Mouse (Mus musculus): ENCODE data around the gene Chn1. TPM values are rescaled to one million over a fixed set of nuclear protein-coding genes. Genes with fewer than 3 reads are reported as not detected.

Gene Chn1
- total and polyA plus RNA-seq, 3 experiments = 5.0 to 14.1 TPM; not detected in 1

DNA sequence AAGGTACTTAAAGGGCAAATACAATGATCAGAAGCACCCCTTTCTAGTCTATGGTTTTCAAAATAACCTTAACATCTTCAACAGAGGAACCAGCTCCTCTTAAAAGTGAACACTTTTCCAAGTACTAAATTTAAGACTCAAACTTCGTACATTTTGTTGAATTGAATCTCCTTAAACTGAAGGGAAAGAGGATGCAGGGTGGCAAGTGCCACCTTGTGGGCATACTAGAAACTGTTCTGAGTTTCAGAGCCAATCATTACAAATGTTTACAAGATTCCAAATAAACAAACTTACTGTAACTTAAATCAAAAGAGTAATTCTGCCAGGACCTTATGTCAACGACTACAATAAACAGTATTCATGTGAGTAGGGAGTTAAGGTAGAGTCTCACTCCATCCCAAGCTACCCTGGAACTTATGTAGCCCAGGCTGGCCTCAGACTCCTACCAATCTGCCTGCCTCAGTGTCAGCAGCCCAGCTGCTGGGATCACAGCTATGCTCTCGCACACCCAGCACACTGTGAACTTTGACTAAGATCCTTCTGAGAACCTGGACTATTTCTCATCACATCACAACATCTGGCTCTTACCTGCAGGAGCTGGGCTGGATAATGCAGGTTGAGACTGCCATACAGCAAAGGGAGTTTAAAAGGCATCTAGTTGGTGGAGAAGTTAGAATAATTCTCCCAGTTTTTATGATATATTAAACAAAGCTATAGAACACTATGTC, 29.3 kb downstream of the Chn1 start:
- peak; percentile 55 for TF ChIP-seq ZC3H11A (IDR thresholded peaks at IDR 0.05; ENCODE audit: low read depth, low read length)
- no peak for TF ChIP-seq CHD1 (IDR thresholded peaks at IDR 0.05; ENCODE audit: low read depth, low read length)
- 0 out of 2 replicates have a peak, but pooled peaks have one; percentile 31 for TF ChIP-seq SIN3A (IDR thresholded peaks at IDR 0.05; ENCODE audit: low read length)
- TF ChIP-seq RAD21 (IDR thresholded peaks at IDR 0.05; ENCODE audit: low read depth, low read length) = peak; percentile 80
- TF ChIP-seq MXI1 (IDR thresholded peaks at IDR 0.05; ENCODE audit: low read depth, low read length) = no peak
- peak; percentile 94 for TF ChIP-seq SMC3 (IDR thresholded peaks at IDR 0.05; ENCODE audit: low read depth, low read length)
- no peak for TF ChIP-seq GABPA (IDR thresholded peaks at IDR 0.05; ENCODE audit: low read depth, low read length)
- TF ChIP-seq MAZ (IDR thresholded peaks at IDR 0.05; ENCODE audit: low read depth, low read length) = no peak
- peak; percentile 41 to 83 (median 42) for TF ChIP-seq CTCF (IDR thresholded peaks at IDR 0.05 in 2 of 3, conservative IDR thresholded peaks at IDR 0.05 in 1 of 3; ENCODE audit: control insufficient read depth in 1 of 3, insufficient read depth in 1 of 3, low read depth in 2 of 3, low read length in 3 of 3, poor library complexity in 1 of 3, severe bottlenecking in 1 of 3)
- no peak for TF ChIP-seq CHD2 (IDR thresholded peaks at IDR 0.05; ENCODE audit: low read length)
- TF ChIP-seq POLR2AphosphoS2 (IDR thresholded peaks at IDR 0.05; ENCODE audit: low read length) = no peak
- Histone ChIP-seq H3K9me3 (replicated peaks; ENCODE audit: insufficient read depth, low read length) (no peaks in the 10 kb centered on the region), H3K27ac (ENCODE audit: control insufficient read depth, low read depth, low read length) (no peak overlapping the region), H3K9ac (ENCODE audit: control insufficient read depth, low read depth, low read length, poor library complexity, severe bottlenecking) (no peak overlapping the region), H3K79me2 (ENCODE audit: control insufficient read depth, insufficient read depth, low read length, poor library complexity) (no peaks in the 10 kb centered on the region), H3K4me3 (ENCODE audit: control insufficient read depth in 1 of 2, insufficient read depth in 1 of 2, low read depth in 2 of 2, low read length in 2 of 2) (no peak overlapping the region), H3K36me3 (ENCODE audit: control insufficient read depth in 1 of 2, insufficient read depth in 2 of 2, low read length in 2 of 2) (peaks cover 0 to under 1% of the 10 kb centered on the region in 2 experiments; a peak in 1 of 4 replicates), H3K27me3 (ENCODE audit: control insufficient read depth in 1 of 2, insufficient read depth in 2 of 2, low read length in 2 of 2) (no peaks in the 10 kb centered on the region), H3K4me1 (ENCODE audit: control insufficient read depth in 1 of 2, insufficient read depth in 2 of 2, low read length in 2 of 2) (peaks cover 0 to under 1% of the 10 kb centered on the region in 2 experiments; a peak in 1 of 4 replicates)
- peak; percentile 49 for DNase-seq (ENCODE audit: low read depth, low spot score)

DNA sequence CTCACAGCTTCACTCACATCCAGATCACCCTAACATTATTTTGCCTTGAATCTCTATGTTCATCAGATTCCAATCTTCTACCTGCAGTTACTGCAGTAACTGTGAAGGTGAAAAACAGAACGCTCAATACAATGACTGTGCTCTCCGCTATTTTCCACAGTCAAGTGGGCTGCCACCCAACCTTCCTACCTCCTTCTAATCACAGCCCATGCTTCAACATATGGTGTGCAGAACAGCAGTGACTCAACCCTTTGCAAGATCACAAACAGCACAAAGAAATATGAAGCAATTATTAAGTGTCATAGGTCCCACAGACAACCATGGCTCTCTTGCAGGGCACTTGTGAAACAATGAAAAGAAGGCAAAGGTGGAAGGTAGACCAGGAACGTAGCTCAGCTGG, 33.9 kb downstream of the Chn1 start:
- Histone ChIP-seq H3K79me2 (ENCODE audit: control insufficient read depth, insufficient read depth, low read length, poor library complexity) (no peaks in the 10 kb centered on the region), H3K27ac (ENCODE audit: control insufficient read depth, low read depth, low read length) (no peak overlapping the region), H3K36me3 (ENCODE audit: control insufficient read depth in 1 of 2, insufficient read depth in 2 of 2, low read length in 2 of 2) (peaks cover 0 to 5% of the 10 kb centered on the region in 2 experiments; a peak in 2 of 4 replicates), H3K9me3 (replicated peaks; ENCODE audit: insufficient read depth, low read length) (no peaks in the 10 kb centered on the region), H3K27me3 (ENCODE audit: control insufficient read depth in 1 of 2, insufficient read depth in 2 of 2, low read length in 2 of 2) (no peaks in the 10 kb centered on the region), H3K9ac (ENCODE audit: control insufficient read depth, low read depth, low read length, poor library complexity, severe bottlenecking) (no peak overlapping the region), H3K4me3 (ENCODE audit: control insufficient read depth in 1 of 2, insufficient read depth in 1 of 2, low read depth in 2 of 2, low read length in 2 of 2) (no peak overlapping the region), H3K4me1 (ENCODE audit: control insufficient read depth in 1 of 2, insufficient read depth in 2 of 2, low read length in 2 of 2) (peaks cover 0 to 3% of the 10 kb centered on the region in 2 experiments; a peak in 1 of 4 replicates)
- no peak for TF ChIP-seq POLR2A (IDR thresholded peaks at IDR 0.05; ENCODE audit: control insufficient read depth in 1 of 2, insufficient read depth in 1 of 2, low read depth in 1 of 2, low read length in 2 of 2, poor library complexity in 1 of 2)
- TF ChIP-seq RAD21 (IDR thresholded peaks at IDR 0.05; ENCODE audit: low read depth, low read length) = no peak
- no peak for TF ChIP-seq HCFC1 (IDR thresholded peaks at IDR 0.05; ENCODE audit: low read depth, low read length)
- TF ChIP-seq BHLHE40 (IDR thresholded peaks at IDR 0.05; ENCODE audit: borderline replicate concordance, low read depth, low read length) = no peak
- no peak for TF ChIP-seq TCF12 (IDR thresholded peaks at IDR 0.05; ENCODE audit: low read depth, low read length)
- TF ChIP-seq KAT2A (conservative IDR thresholded peaks at IDR 0.05; ENCODE audit: low read depth, low read length) = no peak
- TF ChIP-seq ZC3H11A (IDR thresholded peaks at IDR 0.05; ENCODE audit: low read depth, low read length) = no peak
- TF ChIP-seq MEF2A (IDR thresholded peaks at IDR 0.05; ENCODE audit: extremely low read depth, insufficient replicate concordance, low read depth, low read length, poor library complexity, severe bottlenecking) = no peak
- no peak for DNase-seq (ENCODE audit: low read depth, low spot score)

Measured in MEL (cell line).